Mouse (Mus musculus) CH12.LX (cell line): ENCODE results near the gene Gfra4.

ENCODE experiments used
- CTCF ChIP-seq, 2 experiments: IDR thresholded peaks in 1 of 2; conservative IDR thresholded peaks in 1 of 2; 2 replicates each; pipeline ENCODE4 v1.5.1; 2011 to 2012; ENCODE audit warnings: low read depth in 2 of 2, low read length in 2 of 2, improper control_type of control experiment in 1 of 2, inconsistent platforms in 1 of 2, mild to moderate bottlenecking in 1 of 2, moderate library complexity in 1 of 2
- E2F4 ChIP-seq: IDR thresholded peaks from 2 replicates; pipeline ENCODE4 v1.6.1; 2011; ENCODE audit warnings: low read depth, low read length, improper control_type of control experiment; ENCODE audit not compliant: insufficient replicate concordance
- ELF1 ChIP-seq: IDR thresholded peaks from 2 replicates; pipeline ENCODE4 v1.6.1; 2014; ENCODE audit warnings: low read depth, mild to moderate bottlenecking, inconsistent platforms, low read length, improper control_type of control experiment
- ETS1 ChIP-seq: conservative IDR thresholded peaks from 2 replicates; pipeline ENCODE4 v1.6.1; 2012; ENCODE audit warnings: low read depth, mild to moderate bottlenecking, inconsistent platforms, low read length, improper control_type of control experiment, moderate library complexity
- GABPA ChIP-seq: IDR thresholded peaks from 2 replicates; pipeline ENCODE4 v1.6.1; 2012; ENCODE audit warnings: low read depth, low read length, improper control_type of control experiment, inconsistent platforms; ENCODE audit not compliant: insufficient replicate concordance
- HCFC1 ChIP-seq: IDR thresholded peaks from 2 replicates; pipeline ENCODE4 v1.6.1; 2012; ENCODE audit warnings: low read depth, mild to moderate bottlenecking, inconsistent platforms, low read length, improper control_type of control experiment
- JUN ChIP-seq: IDR thresholded peaks from 2 replicates; pipeline ENCODE4 v1.6.1; 2011; ENCODE audit warnings: low read depth, mild to moderate bottlenecking, low read length, improper control_type of control experiment, moderate library complexity; ENCODE audit not compliant: insufficient read depth
- JUND ChIP-seq: conservative IDR thresholded peaks from 2 replicates; pipeline ENCODE4 v1.6.1; 2011; ENCODE audit warnings: low read depth, low read length, improper control_type of control experiment
- MAX ChIP-seq: IDR thresholded peaks from 2 replicates; pipeline ENCODE4 v1.6.1; 2011; ENCODE audit warnings: low read length, improper control_type of control experiment
- POLR2A ChIP-seq: IDR thresholded peaks from 2 replicates; pipeline ENCODE4 v1.6.1; 2011; ENCODE audit warnings: low read depth, mild to moderate bottlenecking, improper control_type of control experiment, low read length
- SIN3A ChIP-seq: IDR thresholded peaks from 2 replicates; pipeline ENCODE4 v1.6.1; 2012; ENCODE audit warnings: low read length, improper control_type of control experiment, inconsistent platforms
- USF1 ChIP-seq: IDR thresholded peaks from 2 replicates; pipeline ENCODE4 v1.6.1; 2014; ENCODE audit warnings: low read depth, mild to moderate bottlenecking, inconsistent platforms, low read length, improper control_type of control experiment
- USF2 ChIP-seq: conservative IDR thresholded peaks from 2 replicates; pipeline ENCODE4 v1.6.1; 2011; ENCODE audit warnings: low read depth, low read length, improper control_type of control experiment

GRCm38 (mm10) chr2:131046025-131046424 lies 3.1 kb upstream of the Gfra4 start:
- TF ChIP-seq HCFC1 (no peak), E2F4 (no peak), USF1 (no peak), SIN3A (no peak), USF2 (no peak), POLR2A (no peak), ETS1 (no peak), CTCF (conservative IDR thresholded peaks at IDR 0.05 in 1 of 2, IDR thresholded peaks at IDR 0.05 in 1 of 2; ENCODE audit: low read depth in 2 of 2, low read length in 2 of 2) (no peak), GABPA (no peak), JUN (no peak), JUND (no peak), ELF1 (no peak), MAX (no peak)
